Mouse (Mus musculus) bone marrow macrophage, adult 2 months (primary cell): ENCODE measurements around the gene Tdp2.

ENCODE experiments used
- CTCF ChIP-seq: IDR thresholded peaks from 2 replicates; pipeline ENCODE4 v1.5.1; 2012; ENCODE audit warnings: low read depth, mild to moderate bottlenecking, low read length, moderate library complexity
- POLR2A ChIP-seq: IDR thresholded peaks from 2 replicates; pipeline ENCODE4 v1.6.1; 2012; ENCODE audit warnings: mild to moderate bottlenecking, low read depth, low read length, borderline replicate concordance

DNA sequence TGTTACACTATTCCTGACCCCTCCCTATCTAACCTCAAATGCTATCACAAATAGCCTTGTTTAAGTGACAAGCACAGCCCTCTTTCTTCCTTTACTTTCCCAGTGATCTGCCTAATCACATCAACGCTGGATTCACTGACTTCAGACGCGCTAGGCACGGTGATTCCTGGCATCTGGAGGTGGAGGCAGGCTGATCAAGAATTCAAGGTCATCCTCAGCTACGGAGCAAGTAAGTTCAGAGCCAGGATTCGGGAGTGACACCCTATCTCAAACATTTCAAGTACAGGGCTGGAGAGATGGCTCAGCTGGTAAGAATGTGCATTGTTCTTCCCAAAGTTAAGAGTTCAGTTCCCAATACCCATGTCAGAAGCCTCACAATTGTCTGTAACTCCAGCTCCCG, 5.4 kb upstream of the Tdp2 start:
- no peak for TF ChIP-seq POLR2A
- no peak for TF ChIP-seq CTCF
